Mouse (Mus musculus) lung, postnatal 0 days (tissue): ENCODE measurements around the gene Fzd4.

Experiments
- CTCF ChIP-seq: IDR thresholded peaks from 2 replicates; pipeline ENCODE4 v1.5.1; 2016; ENCODE audit warnings: antibody characterized with exemption, mild to moderate bottlenecking
- EP300 ChIP-seq: IDR thresholded peaks from 2 replicates; pipeline ENCODE4 v1.6.1; 2016; ENCODE audit warnings: antibody characterized with exemption, mild to moderate bottlenecking, control low read depth

DNA sequence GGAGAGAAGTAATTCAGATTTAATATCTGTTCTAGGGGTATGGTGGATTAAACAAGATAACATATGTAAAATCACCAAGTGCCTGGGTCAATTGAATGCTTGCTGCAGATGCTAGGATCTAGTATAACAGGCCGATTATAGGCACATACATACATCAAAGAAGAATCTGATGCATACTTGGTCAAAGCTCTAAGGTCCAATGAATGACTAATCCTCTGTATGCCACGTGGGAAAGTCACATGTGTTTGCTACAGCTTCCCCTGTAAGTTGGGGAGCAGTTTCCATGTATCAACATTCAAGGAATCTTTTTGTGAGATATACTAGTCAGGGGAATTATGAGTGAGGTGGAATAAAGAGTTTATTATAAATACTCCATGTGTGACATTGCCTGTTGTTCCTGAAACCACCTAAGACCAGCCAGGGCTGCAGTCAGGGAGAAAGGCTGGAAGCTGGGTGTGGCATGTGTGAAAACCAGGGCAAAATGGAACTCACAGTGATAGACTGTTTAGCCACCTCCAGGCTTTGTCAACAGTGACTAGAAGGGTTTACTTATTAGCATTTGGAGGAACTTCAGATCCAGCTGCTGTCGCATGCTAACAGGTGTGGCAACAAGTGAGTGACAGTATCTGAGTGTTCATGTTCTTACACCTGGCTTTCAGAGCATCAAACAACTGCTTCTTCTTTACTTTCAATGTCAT is 6.2 kb upstream of the Fzd4 start:
- no peak for TF ChIP-seq CTCF
- no peak for TF ChIP-seq EP300
